Mouse (Mus musculus): ENCODE measurements around the gene 2310022A10Rik. TPM values are rescaled to one million over a fixed set of nuclear protein-coding genes. Genes with fewer than 3 reads are reported as not detected.

The 2310022A10Rik gene
- total and polyA plus RNA-seq, 3 experiments: 5.2 to 61.2 (median 26.0) TPM

DNA sequence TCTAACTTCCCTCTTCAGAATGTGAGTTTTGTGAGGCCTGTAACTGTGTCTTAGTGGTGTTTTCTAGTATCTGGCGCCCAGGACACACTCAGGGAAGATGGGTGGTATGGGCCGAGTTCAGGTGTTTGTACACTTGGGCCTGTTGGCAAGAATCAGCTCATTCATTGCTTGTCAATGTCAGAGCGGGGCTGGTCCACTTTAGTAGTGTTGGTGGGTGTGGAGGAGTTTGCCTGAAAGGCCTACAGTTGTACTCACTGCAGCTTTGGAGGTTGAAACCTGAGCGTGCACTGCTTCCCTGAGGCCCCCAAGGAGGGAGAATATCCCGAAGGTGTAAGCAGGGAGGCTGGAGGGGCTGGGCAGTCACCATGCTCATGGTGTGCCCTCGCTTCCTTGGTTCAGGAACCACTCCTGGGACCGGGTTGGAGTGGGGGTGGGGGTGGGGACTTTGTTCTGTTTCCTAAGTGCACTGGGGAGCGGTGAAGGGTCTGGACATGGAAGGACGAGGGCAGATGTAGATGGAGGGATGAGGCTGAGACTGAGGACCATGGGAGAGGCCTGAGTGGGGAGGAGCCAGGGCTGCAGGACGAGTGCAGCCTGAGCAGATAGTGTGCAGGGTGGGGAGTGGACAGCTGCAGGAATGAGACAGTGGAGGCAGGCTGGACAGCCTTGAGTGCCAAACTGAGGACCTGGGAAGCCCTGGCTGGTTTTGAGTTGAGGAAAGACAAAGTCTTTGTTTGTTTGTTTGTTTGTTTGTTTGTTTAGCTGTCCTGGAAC lies 53.6 kb downstream of the 2310022A10Rik start:
- TF ChIP-seq TAL1 (conservative IDR thresholded peaks at IDR 0.05; ENCODE audit: low read depth, low read length) (no peak), POLR2AphosphoS5 (IDR thresholded peaks at IDR 0.05; ENCODE audit: insufficient replicate concordance, low read depth, low read length) (no peak), GATA1 (IDR thresholded peaks at IDR 0.05; ENCODE audit: borderline replicate concordance, low read length) (no peak), CTCF (IDR thresholded peaks at IDR 0.05; ENCODE audit: low read depth, low read length) (no peak), GATA2 (IDR thresholded peaks at IDR 0.05; ENCODE audit: borderline replicate concordance, low read depth, low read length) (no peak)
- Histone ChIP-seq H3K9me3 (replicated peaks) (no peaks in the 10 kb centered on the region), H3K4me3 (ENCODE audit: low read depth, low read length) (no peak overlapping the region), H3K27me3 (ENCODE audit: insufficient read depth, low read length) (no peaks in the 10 kb centered on the region), H3K36me3 (replicated peaks) (peaks cover 99% of the 10 kb centered on the region), H3K4me1 (ENCODE audit: insufficient read depth, low read depth, low read length) (peaks cover 38% of the 10 kb centered on the region)
- ATAC-seq (ENCODE audit: extremely low read depth, insufficient number of reproducible peaks, low FRiP score, poor library complexity, severe bottlenecking) (no peak), DNase-seq (ENCODE audit: low spot score) (no peak)

DNA sequence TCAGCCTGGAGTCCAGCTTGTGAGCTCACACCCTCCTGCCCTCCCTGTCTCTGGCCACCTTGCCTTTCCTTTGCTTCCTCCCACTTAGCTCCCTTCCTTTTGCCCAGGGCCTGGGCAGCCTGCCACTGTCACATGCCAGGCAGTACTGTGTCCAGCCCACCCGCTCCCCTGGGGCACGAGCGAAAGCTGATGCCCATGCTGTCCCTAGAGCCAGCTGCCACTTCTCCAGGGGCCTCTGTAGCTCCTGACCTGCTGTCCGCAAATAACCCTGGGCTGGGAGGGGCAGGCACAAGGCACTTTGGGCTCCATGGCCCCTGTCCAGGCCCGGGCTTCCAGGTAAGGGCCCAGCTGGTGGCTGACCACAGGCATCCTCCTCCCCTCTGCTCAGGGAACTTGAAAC lies 54.5 kb downstream of the 2310022A10Rik start:
- ATAC-seq (ENCODE audit: extremely low read depth, insufficient number of reproducible peaks, low FRiP score, poor library complexity, severe bottlenecking) (no peak), DNase-seq (ENCODE audit: low spot score) (no peak)
- no peaks in the 10 kb centered on the region for H3K27me3 ChIP-seq (ENCODE audit: insufficient read depth, low read length)
- TF ChIP-seq TAL1 (conservative IDR thresholded peaks at IDR 0.05; ENCODE audit: low read depth, low read length): no peak
- TF ChIP-seq GATA1 (IDR thresholded peaks at IDR 0.05; ENCODE audit: borderline replicate concordance, low read length): no peak
- no peak for TF ChIP-seq GATA2 (IDR thresholded peaks at IDR 0.05; ENCODE audit: borderline replicate concordance, low read depth, low read length)
- no peak for TF ChIP-seq CTCF (IDR thresholded peaks at IDR 0.05; ENCODE audit: low read depth, low read length)
- TF ChIP-seq POLR2AphosphoS5 (IDR thresholded peaks at IDR 0.05; ENCODE audit: insufficient replicate concordance, low read depth, low read length): no peak
- H3K36me3 ChIP-seq (replicated peaks): peaks cover 97% of the 10 kb centered on the region
- peaks cover 37% of the 10 kb centered on the region for H3K4me1 ChIP-seq (ENCODE audit: insufficient read depth, low read depth, low read length)
- H3K9me3 ChIP-seq (replicated peaks): no peaks in the 10 kb centered on the region
- no peak overlapping the region for H3K4me3 ChIP-seq (ENCODE audit: low read depth, low read length)

DNA sequence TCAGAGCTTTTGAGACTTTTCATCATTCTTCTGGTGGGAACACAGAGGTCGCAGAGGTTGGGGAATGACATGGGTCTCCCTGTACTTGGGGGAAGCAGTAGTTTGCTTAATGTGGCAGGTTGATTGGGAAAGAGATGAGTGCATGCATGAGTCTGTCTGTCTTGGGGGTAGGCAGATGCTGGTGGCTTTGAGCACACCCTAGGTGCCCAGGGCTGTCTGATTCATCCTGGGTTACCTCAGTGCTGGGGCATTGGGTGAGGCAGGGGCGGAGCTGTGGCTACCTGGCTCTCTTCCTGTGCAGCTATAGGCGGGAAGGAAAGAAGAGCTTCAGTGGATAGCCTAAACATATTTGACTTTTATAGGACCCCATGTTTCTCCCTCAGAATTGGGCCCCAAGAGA lies 55.1 kb downstream of the 2310022A10Rik start:
- no peak for ATAC-seq (ENCODE audit: extremely low read depth, insufficient number of reproducible peaks, low FRiP score, poor library complexity, severe bottlenecking)
- TF ChIP-seq CTCF (IDR thresholded peaks at IDR 0.05; ENCODE audit: low read depth, low read length) (no peak), POLR2AphosphoS5 (IDR thresholded peaks at IDR 0.05; ENCODE audit: insufficient replicate concordance, low read depth, low read length) (no peak), TAL1 (conservative IDR thresholded peaks at IDR 0.05; ENCODE audit: low read depth, low read length) (no peak)
- peaks cover 96% of the 10 kb centered on the region for H3K36me3 ChIP-seq (replicated peaks)
- no peak overlapping the region for H3K4me3 ChIP-seq (ENCODE audit: low read depth, low read length)
- no peak for DNase-seq (ENCODE audit: low spot score)
- no peaks in the 10 kb centered on the region for H3K27me3 ChIP-seq (ENCODE audit: insufficient read depth, low read length)
- peaks cover 37% of the 10 kb centered on the region for H3K4me1 ChIP-seq (ENCODE audit: insufficient read depth, low read depth, low read length)
- H3K9me3 ChIP-seq (replicated peaks): no peaks in the 10 kb centered on the region

DNA sequence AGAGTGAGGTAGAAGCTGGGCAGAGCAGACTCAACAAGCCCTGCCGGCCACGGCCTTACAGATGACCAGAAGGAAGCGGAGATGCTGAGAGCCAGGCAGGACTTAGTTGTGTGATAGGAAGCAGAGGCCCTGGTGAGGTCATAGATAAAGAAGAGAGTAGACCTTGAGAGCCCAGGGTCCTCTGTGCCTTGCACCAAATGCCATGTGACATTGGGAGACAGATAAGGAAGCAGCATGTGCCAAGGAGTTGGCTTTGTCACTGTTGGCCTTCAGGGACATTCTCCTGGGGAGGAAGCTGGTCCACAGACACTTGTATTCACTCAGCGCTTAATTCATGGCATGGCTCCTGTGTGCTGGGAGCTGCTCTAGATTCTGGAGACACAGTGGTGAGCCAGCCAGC lies 56.3 kb downstream of the 2310022A10Rik start:
- Histone ChIP-seq H3K27me3 (ENCODE audit: insufficient read depth, low read length) (no peaks in the 10 kb centered on the region), H3K36me3 (replicated peaks) (peaks cover 95% of the 10 kb centered on the region), H3K4me1 (ENCODE audit: insufficient read depth, low read depth, low read length) (peaks cover 33% of the 10 kb centered on the region), H3K9me3 (replicated peaks) (no peaks in the 10 kb centered on the region), H3K4me3 (ENCODE audit: low read depth, low read length) (no peak overlapping the region)
- ATAC-seq (ENCODE audit: extremely low read depth, insufficient number of reproducible peaks, low FRiP score, poor library complexity, severe bottlenecking) (no peak), DNase-seq (ENCODE audit: low spot score) (no peak)
- TF ChIP-seq POLR2AphosphoS5 (IDR thresholded peaks at IDR 0.05; ENCODE audit: insufficient replicate concordance, low read depth, low read length) (no peak), TAL1 (conservative IDR thresholded peaks at IDR 0.05; ENCODE audit: low read depth, low read length) (no peak)

DNA sequence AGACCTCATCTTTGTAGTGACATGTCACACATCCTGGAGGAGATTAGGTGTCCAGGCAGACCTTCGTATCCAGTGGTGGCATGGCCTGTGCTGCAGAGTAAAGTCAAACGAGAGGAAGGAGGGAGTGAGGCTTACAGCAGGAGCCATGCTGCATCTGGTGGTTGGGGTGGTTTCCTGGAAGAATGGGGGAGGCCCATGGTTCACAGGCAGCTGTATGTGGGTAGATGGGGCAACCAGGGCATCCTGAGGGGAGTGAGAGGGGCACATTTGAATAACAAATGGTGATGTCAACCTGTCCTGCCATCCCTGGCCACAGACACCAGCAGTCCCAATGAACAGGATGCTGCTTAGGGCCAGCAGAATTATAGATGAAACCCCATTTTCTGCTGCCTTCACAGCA lies 56.7 kb downstream of the 2310022A10Rik start:
- Histone ChIP-seq H3K36me3 (replicated peaks) (peaks cover 95% of the 10 kb centered on the region), H3K4me3 (ENCODE audit: low read depth, low read length) (no peak overlapping the region), H3K9me3 (replicated peaks) (no peaks in the 10 kb centered on the region), H3K27me3 (ENCODE audit: insufficient read depth, low read length) (no peaks in the 10 kb centered on the region), H3K4me1 (ENCODE audit: insufficient read depth, low read depth, low read length) (peaks cover 31% of the 10 kb centered on the region)
- ATAC-seq (ENCODE audit: extremely low read depth, insufficient number of reproducible peaks, low FRiP score, poor library complexity, severe bottlenecking) (no peak), DNase-seq (ENCODE audit: low spot score) (no peak)
- TF ChIP-seq CTCF (IDR thresholded peaks at IDR 0.05; ENCODE audit: low read depth, low read length) (no peak), GATA2 (IDR thresholded peaks at IDR 0.05; ENCODE audit: borderline replicate concordance, low read depth, low read length) (no peak), TAL1 (conservative IDR thresholded peaks at IDR 0.05; ENCODE audit: low read depth, low read length) (no peak), GATA1 (IDR thresholded peaks at IDR 0.05; ENCODE audit: borderline replicate concordance, low read length) (no peak), POLR2AphosphoS5 (IDR thresholded peaks at IDR 0.05; ENCODE audit: insufficient replicate concordance, low read depth, low read length) (no peak)

DNA sequence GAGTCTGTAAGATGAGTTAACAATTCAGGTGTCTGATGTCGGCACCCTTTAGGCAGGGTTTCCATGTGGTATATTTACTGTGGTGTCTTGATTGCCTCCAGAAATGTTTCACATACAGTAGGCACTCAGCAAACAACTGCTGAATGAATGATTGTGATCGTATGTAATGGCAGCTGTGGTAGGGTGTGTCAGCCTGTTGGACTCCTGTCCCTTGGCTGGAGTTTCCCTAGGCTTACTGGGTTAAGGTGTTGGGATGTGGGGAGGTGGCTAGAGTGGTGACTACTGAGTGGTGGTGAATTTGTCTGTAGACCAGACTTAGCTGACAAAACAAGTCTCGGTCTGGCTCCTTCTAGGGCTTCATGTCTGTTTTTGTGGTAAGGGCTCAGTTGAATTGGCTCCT lies 57.3 kb downstream of the 2310022A10Rik start:
- Histone ChIP-seq H3K27me3 (ENCODE audit: insufficient read depth, low read length) (no peaks in the 10 kb centered on the region), H3K36me3 (replicated peaks) (peaks cover 92% of the 10 kb centered on the region), H3K4me3 (ENCODE audit: low read depth, low read length) (no peak overlapping the region), H3K9me3 (replicated peaks) (no peaks in the 10 kb centered on the region), H3K4me1 (ENCODE audit: insufficient read depth, low read depth, low read length) (peaks cover 28% of the 10 kb centered on the region)
- no peak for ATAC-seq (ENCODE audit: extremely low read depth, insufficient number of reproducible peaks, low FRiP score, poor library complexity, severe bottlenecking)
- TF ChIP-seq TAL1 (conservative IDR thresholded peaks at IDR 0.05; ENCODE audit: low read depth, low read length) (no peak), GATA1 (IDR thresholded peaks at IDR 0.05; ENCODE audit: borderline replicate concordance, low read length) (no peak), GATA2 (IDR thresholded peaks at IDR 0.05; ENCODE audit: borderline replicate concordance, low read depth, low read length) (no peak), CTCF (IDR thresholded peaks at IDR 0.05; ENCODE audit: low read depth, low read length) (no peak), POLR2AphosphoS5 (IDR thresholded peaks at IDR 0.05; ENCODE audit: insufficient replicate concordance, low read depth, low read length) (no peak)
- no peak for DNase-seq (ENCODE audit: low spot score)
